Mouse (Mus musculus) CH12F3 (cell line): ENCODE data around the gene Srsf5.
"Not testable (repeated sequence)": the region's sequence is repeated elsewhere in the genome, so short reads cannot be mapped to it uniquely, and the experiment has no call there.

Source experiments
- in situ Hi-C: fragments of 300-500 bp; cut with MboI; formaldehyde crosslinking; loops from 2 replicates; pipeline ENCODE4 v1.14.3; 2020; ENCODE audit warnings: low sequenced_read_pairs

Srsf5 gene

DNA sequence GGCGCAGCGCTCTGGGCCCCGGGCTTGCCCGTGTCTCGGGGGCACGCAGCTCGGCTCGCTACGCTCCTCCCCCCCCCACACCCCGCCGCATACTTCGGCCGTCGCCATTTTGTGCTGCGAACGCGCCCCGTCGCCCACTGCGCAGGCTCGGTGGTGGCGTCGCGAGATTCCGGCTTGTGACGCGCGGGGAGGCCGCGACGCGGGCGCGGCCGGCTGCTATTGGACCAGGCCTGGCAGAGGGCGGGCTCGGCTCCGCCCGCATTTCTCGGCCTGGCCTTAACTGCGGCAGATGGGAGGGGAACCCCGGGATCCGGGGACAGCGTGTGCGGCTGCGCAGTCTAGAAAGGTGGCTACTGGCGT lies 672 bp downstream of the Srsf5 start:
- in situ Hi-C loops = no loop called here

DNA sequence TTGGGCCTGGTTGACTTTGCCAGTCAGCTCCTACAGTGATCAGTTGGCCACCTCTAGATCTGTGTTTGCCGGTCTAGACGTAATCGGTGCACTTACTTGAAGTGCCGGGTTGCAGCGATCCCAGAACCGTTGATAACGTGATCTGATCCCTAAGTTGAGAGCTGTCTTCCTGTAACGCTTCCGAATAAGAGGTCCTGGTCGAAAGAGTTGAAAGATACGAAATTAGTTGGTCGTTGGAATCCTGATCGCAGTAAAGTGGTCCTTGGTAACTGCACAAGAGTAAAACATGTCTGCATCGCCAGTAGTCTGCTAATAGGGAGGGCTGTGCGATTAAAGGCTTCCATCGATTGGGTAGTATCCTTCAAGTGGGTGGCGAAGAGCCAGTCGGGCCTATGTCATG lies 2.9 kb downstream of the Srsf5 start:
- in situ Hi-C loops = no loop called here

DNA sequence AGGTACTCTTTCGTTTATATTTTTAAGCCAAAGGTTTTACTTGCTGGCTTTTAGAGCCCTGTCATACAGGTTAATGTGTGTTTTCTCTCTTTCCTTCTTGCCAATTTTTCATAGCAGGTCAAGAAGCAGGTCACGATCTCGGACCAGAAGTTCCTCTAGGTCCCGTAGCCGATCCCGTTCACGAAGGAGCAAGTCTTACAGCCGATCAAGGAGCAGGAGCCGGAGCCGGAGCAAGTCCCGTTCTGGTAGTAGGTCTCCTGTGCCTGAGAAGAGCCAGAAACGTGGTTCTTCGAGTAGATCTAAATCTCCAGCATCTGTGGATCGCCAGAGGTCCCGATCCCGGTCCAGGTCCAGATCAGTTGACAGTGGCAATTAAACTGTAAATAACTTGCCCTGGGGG lies 4.3 kb downstream of the Srsf5 start:
- in situ Hi-C loops = not testable (repeated sequence)

DNA sequence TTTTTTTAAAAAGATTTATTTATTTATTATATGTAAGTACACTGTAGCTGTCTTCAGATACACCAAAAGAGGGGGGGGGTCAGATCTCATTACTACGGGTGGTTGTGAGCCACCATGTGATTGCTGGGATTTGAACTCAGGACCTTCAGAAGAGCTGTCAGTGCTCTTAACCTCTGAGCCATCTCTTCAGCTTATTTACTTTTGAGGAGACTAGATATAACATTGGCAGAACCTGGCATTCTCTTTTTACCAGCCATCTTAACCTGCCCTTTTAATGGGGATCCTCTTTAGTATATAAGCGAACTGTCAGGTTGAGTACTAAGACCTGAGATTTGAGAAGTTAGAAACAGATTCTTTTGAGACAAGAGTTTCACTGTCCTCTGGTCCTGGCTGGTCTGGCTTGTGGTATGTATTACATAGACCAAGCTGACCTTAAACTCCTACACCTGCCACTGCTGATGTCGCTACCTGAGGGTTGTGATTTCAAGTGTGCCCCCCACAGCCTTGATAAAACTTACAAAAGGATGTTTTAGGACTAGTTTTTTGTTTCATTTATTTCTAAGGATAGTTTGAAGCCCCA lies 6.4 kb downstream of the Srsf5 start:
- in situ Hi-C loops = no loop called here

DNA sequence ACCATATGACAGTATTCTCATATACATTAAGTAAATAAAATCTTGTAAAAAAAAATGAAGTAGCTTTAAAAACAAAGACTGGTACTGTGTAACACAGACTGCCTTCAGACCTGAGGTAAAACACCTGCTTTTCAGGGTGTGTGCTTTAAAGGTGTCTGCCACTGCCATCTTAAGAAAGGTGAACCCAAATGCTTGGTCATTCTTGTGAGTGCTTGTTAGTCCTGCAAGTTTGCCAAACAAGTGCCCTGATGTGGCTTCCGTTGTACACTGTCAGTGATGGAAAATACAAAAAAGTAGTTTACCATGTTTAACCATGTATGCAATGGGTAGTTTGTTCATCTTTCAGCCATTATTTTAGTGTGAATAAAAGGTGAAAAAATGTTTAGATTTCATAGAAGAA lies 7.2 kb downstream of the Srsf5 start:
- in situ Hi-C loops = no loop called here

DNA sequence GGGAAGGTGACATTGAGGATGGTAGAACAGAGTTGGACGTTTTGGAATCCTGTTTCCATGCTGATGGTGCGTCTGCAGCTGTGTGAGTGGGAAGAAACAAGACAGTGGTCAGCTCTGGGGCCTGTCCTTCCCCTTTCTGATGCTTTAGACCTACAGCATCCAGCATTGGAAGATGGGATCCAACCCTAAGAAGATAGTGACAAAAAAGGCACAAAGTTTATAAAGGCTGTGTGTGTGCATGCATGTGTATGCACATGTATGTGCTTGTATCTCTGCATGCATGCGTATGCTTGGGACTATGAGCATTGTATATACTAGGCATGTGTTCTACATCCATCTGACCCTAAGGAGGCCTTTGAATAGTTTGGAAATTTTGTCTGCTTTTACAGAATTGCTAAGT lies 10.7 kb downstream of the Srsf5 start:
- in situ Hi-C loops = no loop called here

DNA sequence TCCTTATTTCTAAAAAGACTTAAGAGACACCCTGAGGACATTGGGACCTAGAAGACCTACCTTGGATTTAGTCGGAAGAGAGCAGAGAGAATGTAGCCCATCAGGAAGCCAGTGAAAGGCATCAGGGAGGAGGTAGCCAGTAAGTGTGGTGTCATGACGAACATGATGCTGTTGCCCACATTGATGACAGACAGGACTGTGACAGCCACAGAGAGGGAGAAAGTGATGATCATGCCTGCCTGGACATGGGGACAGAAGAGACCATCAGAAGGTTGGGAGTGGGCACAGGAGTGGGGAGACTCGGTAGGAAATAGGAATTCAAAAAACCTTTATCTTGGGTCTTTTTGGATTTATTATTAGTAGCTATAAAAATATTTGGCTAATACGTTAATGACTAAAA lies 12.7 kb downstream of the Srsf5 start:
- in situ Hi-C loops = no loop called here

DNA sequence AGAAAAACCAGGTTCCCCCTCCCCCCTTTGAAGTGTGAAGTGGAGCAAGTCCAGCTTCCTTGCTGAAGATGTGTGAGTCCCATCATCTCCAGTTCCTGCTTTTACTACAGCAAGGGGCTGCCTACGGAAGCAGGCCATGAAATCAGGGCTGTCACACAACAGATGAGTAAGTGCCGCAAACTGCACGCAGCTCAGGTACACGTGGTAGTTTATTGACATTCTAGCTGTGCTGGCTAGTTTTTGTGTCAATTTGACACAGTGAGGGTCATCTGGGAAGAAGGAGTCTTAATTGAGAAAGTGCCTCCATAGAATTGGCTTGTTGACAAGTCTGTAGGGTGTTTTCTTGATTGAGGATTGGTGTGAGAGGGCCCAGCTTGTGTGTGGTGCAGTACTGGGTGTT lies 17.3 kb downstream of the Srsf5 start:
- in situ Hi-C loops = no loop called here

DNA sequence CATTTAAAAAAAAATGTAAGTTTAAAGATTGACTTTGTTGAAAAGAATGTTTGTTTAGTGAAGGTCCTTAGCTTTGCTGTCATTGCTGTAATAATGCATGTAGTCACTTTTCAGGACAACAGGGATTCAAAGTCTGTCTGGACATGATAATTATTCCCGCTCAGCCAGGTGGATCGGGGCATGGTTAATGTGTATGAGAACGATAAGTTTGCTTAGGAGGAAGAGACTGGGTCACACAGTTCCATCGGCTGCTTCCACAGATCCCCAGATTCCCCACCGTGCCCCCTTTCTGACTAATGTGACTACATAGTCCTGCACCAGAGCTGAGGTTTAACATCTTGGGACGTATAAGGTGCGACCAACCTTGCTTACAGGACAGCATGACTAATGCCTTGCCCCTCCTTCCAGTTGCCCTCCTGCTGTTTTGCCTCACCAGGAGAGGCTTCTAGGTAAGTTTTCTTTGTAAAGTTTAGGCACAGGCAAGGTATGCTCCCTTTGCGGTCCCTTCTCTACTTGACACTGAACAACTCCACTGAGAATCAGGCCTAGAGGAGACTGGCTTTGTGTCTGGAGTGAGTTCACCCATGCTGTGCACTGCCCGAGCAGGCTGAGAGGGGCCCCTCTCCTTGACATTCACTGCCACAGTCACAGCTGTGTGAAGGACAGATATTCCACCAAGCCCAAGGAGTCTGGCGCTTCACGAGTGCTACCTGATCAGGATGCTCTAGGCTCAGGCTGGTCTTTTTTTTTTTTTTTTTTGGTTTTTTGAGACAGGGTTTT lies 20.9 kb downstream of the Srsf5 start:
- in situ Hi-C loops = no loop called here

DNA sequence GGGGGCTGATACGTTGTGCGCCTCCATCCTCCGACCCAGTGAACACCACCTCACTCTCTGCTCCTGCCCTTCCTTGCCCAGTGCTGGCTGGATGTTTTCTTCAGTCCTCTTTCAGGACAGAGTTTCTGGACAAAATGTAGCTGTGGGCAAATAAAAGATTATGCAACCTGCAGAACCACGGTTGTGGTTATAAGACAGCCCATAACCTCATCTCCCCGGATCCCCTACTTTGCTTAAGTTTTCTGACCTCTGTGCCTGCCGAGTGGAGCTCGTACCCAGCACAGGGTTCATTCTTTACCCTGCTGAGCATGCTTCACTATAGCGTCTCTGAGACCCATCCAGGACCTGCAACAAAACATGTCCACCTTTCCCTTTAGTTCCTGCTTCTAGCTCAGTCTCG lies 22.6 kb downstream of the Srsf5 start:
- in situ Hi-C loops = no loop called here

DNA sequence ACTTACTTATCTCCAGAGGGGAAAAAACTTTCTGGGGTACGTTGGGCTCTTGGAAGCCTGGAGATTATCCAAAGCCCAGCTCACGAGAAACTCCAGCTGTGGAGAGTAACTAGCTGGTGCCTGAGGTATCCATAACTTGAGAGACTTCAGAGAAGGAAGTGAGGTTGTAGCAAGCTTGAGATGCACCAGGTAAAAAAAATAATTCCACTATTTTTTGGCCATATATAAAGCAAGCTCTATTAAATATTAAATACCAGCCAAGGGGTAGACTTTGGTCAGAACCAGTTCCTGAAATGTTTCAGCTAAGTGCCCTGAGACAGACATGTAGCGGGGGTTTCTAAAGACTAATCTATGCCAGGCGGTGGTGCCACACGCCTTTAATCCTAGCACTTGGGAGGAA lies 23.3 kb downstream of the Srsf5 start, which contains the start of gene Slc10a1:
TSS of gene Slc10a1 (minus strand) at position 101 of the 400 bp plus-strand sequence.
- in situ Hi-C loops = no loop called here

DNA sequence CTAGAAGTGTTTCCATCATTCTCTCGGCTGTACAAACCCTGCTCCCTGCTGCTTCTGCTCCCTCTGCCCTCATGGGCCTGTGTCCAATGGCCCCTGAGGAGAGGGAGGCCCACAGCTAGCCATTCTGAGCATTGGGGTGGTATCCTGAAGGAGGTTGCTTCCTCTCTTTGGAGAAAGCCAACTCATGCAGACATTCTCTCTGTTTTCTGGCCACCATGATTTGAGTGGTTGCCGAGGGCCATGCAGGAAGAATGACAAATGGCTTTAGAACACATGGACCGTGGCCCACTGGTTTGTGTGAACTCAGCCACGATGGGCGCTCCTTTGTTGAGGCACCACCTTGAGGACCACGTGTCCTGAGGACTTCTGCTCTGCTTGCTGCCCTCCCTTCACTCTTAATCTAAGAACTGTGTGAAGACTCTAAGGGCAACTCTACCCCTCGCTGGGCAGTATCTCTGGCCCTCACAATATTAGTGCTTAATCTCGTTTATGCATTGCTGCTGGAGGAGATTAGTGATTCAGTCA lies 24.9 kb downstream of the Srsf5 start:
- in situ Hi-C loops = no loop called here

DNA sequence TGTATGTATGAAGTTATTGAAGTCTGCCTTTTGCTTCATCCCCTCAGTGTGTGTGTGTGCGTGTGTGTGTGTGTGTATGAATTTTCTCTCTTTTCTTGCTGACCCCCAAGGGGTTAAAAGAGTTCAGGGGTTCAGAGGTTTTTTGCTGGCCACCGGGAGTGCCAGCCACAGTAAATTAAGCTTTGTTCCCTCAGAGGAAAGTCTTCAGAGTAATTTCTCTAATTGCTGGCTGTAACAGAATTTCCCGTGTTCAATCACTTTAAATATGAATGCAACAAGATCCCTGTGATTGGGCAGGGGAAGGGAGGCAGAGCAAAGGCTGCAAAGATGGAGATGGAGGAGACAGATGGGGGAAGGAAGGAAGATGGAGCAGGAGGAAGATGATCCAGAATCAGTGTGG lies 26.5 kb downstream of the Srsf5 start:
- in situ Hi-C loops = no loop called here

DNA sequence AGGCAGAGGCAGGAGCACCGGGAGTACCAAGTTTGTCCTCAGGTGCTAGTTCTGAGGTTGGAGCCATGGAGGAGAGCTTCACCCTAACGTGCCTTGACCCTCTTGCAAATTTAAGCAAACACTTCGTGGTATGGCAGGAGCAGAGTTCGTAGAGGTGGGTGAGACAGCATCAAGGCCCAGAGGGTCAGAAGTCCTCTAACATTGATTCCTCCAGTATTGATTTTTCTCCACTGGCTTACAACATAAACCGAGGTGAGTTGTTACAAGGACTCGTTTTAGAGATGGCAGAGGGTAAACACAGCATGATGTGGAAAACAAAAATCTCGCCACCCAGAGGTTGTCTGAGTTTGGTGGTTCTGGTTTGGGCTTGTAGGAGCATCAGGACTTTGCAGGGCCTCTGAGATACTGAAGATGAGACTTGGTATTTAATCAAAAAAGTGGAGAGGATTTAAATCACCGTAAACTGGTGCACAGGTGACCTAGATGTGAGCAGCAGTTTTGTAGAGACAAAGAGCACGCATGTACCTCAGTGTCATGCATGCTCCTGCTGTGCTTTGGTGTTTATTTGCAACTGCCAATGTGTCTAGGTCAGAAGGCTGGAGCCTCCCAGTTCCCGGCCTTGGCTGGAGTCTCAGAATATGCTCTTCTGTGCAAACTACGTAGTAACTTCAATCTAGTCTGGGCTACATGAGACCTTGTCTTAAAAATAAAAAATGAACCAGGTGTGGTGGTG lies 30.8 kb downstream of the Srsf5 start:
- in situ Hi-C loops = loop anchor here (25.0 kb wide), 1 partner anchor 811 kb away; the partner anchor contains the start of gene Map3k9

DNA sequence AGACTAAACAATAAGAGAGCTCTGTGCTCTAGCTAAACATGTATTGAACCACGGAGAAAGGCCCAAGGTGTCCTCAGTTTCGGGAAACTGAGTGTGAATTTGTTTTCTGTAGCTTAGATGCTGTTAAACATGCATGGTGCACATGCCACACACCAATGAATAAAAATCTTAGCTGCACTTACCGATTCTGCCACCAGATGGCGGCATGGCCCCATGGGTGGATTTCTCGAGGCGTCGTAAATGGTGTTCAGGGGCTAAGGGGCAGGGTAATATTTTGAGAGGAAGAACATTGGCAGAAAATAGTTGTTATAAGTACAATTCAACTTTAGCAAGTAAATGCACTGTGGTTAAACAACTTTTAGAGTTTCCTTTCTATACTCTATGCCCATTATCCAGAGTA lies 37.0 kb downstream of the Srsf5 start:
- in situ Hi-C loops = loop anchor here (5.0 to 25.0 kb wide), 3 partner anchors 200 to 805 kb away; partner anchors contain the start of gene Map3k9

DNA sequence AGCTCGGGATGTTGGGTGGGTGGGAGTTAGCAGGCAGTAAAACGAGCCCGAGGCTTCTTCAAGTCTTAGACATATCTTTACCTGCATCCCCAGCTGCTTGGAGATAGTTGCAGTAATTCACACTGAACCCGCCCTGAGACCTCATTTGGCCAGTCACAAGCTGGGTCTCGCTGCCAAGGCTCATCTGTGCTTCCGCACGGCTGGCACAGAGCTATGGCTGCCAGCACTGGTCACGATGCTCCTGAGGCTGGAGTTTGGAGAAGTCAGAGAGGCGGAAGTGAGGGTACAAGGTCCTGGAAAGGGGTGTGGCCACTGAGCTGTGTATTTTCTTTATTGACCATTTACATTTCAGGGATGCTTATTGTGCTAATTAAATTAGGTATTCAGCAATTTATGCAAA lies 38.4 kb downstream of the Srsf5 start:
- in situ Hi-C loops = loop anchor here (5.0 to 25.0 kb wide), 3 partner anchors 199 to 804 kb away; partner anchors contain the start of gene Map3k9

DNA sequence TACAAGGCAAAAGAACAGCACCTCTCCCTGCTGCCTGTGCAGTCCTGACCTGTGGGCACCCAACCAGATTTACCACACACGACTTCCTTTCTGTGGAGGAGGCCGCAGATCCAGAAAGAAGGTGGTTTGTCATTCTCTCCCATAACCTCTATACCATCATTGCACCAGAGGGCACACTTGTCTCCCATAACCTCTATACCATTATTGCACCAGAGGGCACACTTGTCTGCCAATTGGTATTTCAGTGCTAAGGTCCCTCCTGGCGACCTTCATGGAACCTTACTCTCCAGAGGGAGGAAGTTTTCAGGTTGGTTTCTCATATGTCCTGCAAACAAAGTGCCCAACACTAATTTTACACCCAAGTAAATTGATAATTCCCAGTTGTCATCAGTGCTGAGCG lies 41.3 kb downstream of the Srsf5 start:
- in situ Hi-C loops = loop anchor here (10.0 to 25.0 kb wide), 2 partner anchors 418 to 801 kb away; partner anchors contain the start of gene Map3k9

DNA sequence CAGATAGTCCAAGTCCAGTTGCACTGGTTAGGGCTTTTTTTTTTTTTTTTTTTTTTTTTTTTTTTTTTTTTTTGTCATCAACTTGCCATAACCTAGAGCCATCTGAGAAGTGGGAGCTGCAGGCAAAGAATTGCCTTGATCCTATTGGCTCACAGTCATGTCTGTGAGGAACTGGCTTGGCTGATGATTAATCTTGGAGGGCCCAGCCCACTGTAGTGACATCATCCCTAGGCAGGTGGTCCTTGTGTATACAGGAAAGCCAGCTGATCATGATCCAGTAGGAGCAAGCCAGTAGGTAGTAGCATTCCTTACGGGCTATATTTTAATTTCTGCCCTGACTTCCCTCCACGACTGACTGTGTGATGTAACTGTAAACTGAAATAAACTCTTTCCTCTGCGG lies 43.0 kb downstream of the Srsf5 start:
- in situ Hi-C loops = loop anchor here (10.0 to 25.0 kb wide), 2 partner anchors 417 to 799 kb away; partner anchors contain the start of gene Map3k9

DNA sequence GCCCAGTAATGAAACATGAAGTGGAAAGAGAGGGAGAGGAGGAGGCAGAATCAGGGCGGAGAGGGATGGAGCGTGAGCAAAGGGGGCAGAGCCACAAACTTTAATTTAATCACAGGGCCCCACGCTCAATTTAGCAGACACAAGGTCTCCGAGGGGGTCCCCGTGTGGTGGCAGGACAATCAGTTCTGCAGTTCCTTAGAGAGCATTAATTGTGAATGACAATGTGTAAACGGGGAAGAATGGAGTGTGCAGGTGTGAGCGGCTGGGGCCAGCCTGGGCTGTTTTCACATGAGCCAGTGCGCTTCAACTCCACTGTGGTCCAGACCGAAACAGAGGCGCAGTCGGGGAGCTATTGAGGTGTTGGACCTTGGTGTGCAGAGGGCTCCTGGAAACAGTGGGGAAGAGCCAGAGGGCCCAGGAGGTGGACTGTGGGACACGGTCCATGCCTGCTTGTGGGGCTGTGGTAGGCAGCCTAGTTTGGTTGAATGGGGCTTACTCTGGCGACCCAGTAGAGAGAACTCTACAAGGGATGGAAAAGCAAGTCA lies 45.7 kb downstream of the Srsf5 start:
- in situ Hi-C loops = loop anchor here (25.0 kb wide), 1 partner anchor 796 kb away; the partner anchor contains the start of gene Map3k9

DNA sequence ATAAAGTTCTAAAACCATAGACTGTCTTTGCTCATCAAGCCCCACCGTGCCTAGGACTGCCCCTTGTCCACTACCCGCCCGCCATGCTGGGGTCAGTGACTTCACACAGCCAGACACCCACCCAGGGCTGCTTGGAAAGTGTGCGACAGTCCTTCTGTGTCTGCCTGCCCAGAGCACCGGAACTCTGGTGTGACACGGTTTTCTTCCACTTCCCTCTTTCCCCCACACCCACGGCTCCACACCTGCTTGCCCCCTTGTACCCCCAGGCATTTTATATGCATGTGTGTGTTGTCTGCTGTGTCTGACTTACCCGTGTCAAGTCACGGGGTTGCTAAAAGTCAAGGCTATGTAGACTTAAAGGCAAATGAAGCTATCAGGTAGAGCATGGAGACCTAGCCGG lies 46.5 kb downstream of the Srsf5 start:
- in situ Hi-C loops = loop anchor here (25.0 kb wide), 1 partner anchor 795 kb away; the partner anchor contains the start of gene Map3k9
